Mouse (Mus musculus): ENCODE results near the gene Olfr1393. TPM values are rescaled to one million over a fixed set of nuclear protein-coding genes. Genes with fewer than 3 reads are reported as not detected.
"Not testable (repeated sequence)": the region's sequence is repeated elsewhere in the genome, so short reads cannot be mapped to it uniquely, and the experiment has no call there.

Olfr1393 gene
- total RNA-seq, 1 experiment from 2014 or later: not detected

GRCm38 (mm10) chr11:49267970-49268579 is 10.0 kb upstream of the Olfr1393 start:
- no peak for ATAC-seq (replicated peaks in 1 of 2; ENCODE audit: insufficient read depth in 1 of 2, low FRiP score in 2 of 2, low TSS enrichment in 1 of 2, low read depth in 1 of 2, poor library complexity in 2 of 2, severe bottlenecking in 2 of 2)

- ATAC-seq (replicated peaks in 1 of 2; ENCODE audit: insufficient read depth in 1 of 2, low FRiP score in 2 of 2, low TSS enrichment in 1 of 2, low read depth in 1 of 2, poor library complexity in 2 of 2, severe bottlenecking in 2 of 2): 0 out of 4 replicates have a peak, but pooled peaks of 1 of the 2 experiments have one; percentile 22
Measured at GRCm38 (mm10) chr11:49269761-49270160, 8.3 kb upstream of the Olfr1393 start.

- ATAC-seq (replicated peaks in 1 of 2; ENCODE audit: insufficient read depth in 1 of 2, low FRiP score in 2 of 2, low TSS enrichment in 1 of 2, low read depth in 1 of 2, poor library complexity in 2 of 2, severe bottlenecking in 2 of 2): no peak
Measured at GRCm38 (mm10) chr11:49270368-49270767, 7.7 kb upstream of the Olfr1393 start.

- ATAC-seq (replicated peaks in 1 of 2; ENCODE audit: insufficient read depth in 1 of 2, low FRiP score in 2 of 2, low TSS enrichment in 1 of 2, low read depth in 1 of 2, poor library complexity in 2 of 2, severe bottlenecking in 2 of 2): peak; percentile 56 to 86
Measured at GRCm38 (mm10) chr11:49271334-49271733, 6.8 kb upstream of the Olfr1393 start.

- ATAC-seq (replicated peaks in 1 of 2; ENCODE audit: insufficient read depth in 1 of 2, low FRiP score in 2 of 2, low TSS enrichment in 1 of 2, low read depth in 1 of 2, poor library complexity in 2 of 2, severe bottlenecking in 2 of 2): no peak
Measured at GRCm38 (mm10) chr11:49273834-49274519, 4.1 kb upstream of the Olfr1393 start.

GRCm38 (mm10) chr11:49284982-49285381 is 6.9 kb downstream of the Olfr1393 start, which contains the start of gene Olfr1392:
TSS of gene Olfr1392 (plus strand) at chr11:49285282.
- ATAC-seq (replicated peaks in 1 of 2; ENCODE audit: insufficient read depth in 1 of 2, low FRiP score in 2 of 2, low TSS enrichment in 1 of 2, low read depth in 1 of 2, poor library complexity in 2 of 2, severe bottlenecking in 2 of 2): not testable (repeated sequence)

GRCm38 (mm10) chr11:49287251-49287650 is 9.1 kb downstream of the Olfr1393 start:
- no peak for ATAC-seq (replicated peaks in 1 of 2; ENCODE audit: insufficient read depth in 1 of 2, low FRiP score in 2 of 2, low TSS enrichment in 1 of 2, low read depth in 1 of 2, poor library complexity in 2 of 2, severe bottlenecking in 2 of 2)

GRCm38 (mm10) chr11:49292777-49293176 is 14.7 kb downstream of the Olfr1393 start:
- ATAC-seq (replicated peaks in 1 of 2; ENCODE audit: insufficient read depth in 1 of 2, low FRiP score in 2 of 2, low TSS enrichment in 1 of 2, low read depth in 1 of 2, poor library complexity in 2 of 2, severe bottlenecking in 2 of 2): no peak

- no peak for ATAC-seq (replicated peaks in 1 of 2; ENCODE audit: insufficient read depth in 1 of 2, low FRiP score in 2 of 2, low TSS enrichment in 1 of 2, low read depth in 1 of 2, poor library complexity in 2 of 2, severe bottlenecking in 2 of 2)
Measured at GRCm38 (mm10) chr11:49304441-49304840, 26.3 kb downstream of the Olfr1393 start, which contains the start of gene Olfr10. TSS of gene Olfr10 (plus strand) at chr11:49304741.

GRCm38 (mm10) chr11:49308547-49308946 is 30.4 kb downstream of the Olfr1393 start:
- not testable (repeated sequence) for ATAC-seq (replicated peaks in 1 of 2; ENCODE audit: insufficient read depth in 1 of 2, low FRiP score in 2 of 2, low TSS enrichment in 1 of 2, low read depth in 1 of 2, poor library complexity in 2 of 2, severe bottlenecking in 2 of 2)

- no peak for ATAC-seq (replicated peaks in 1 of 2; ENCODE audit: insufficient read depth in 1 of 2, low FRiP score in 2 of 2, low TSS enrichment in 1 of 2, low read depth in 1 of 2, poor library complexity in 2 of 2, severe bottlenecking in 2 of 2)
Measured at GRCm38 (mm10) chr11:49322442-49322841, 44.3 kb downstream of the Olfr1393 start, which contains the start of gene Olfr1391. TSS of gene Olfr1391 (plus strand) at chr11:49322742.

GRCm38 (mm10) chr11:49326726-49327125 is 48.6 kb downstream of the Olfr1393 start:
- ATAC-seq (replicated peaks in 1 of 2; ENCODE audit: insufficient read depth in 1 of 2, low FRiP score in 2 of 2, low TSS enrichment in 1 of 2, low read depth in 1 of 2, poor library complexity in 2 of 2, severe bottlenecking in 2 of 2): no peak

- no peak for ATAC-seq (replicated peaks in 1 of 2; ENCODE audit: insufficient read depth in 1 of 2, low FRiP score in 2 of 2, low TSS enrichment in 1 of 2, low read depth in 1 of 2, poor library complexity in 2 of 2, severe bottlenecking in 2 of 2)
Measured at GRCm38 (mm10) chr11:49329686-49330085, 51.6 kb downstream of the Olfr1393 start.

Other genes starting within 250 kb of the Olfr1393 start
- 35.6 and 56.0 TPM in 2 replicates for gene 9930111J21Rik2, start 227.1 kb upstream of the Olfr1393 start, total RNA-seq (2017)
- 551 and 622 TPM in 2 replicates for gene Tgtp2, start 214.1 kb upstream of the Olfr1393 start, total RNA-seq (2017)
- 57.2 and 82.0 TPM in 2 replicates for gene Ifi47, start 201.7 kb upstream of the Olfr1393 start, total RNA-seq (2017)
- not detected in 2 replicates for gene Olfr1396, start 163.4 kb upstream of the Olfr1393 start, total RNA-seq (2017)
- not detected in 2 replicates for gene Olfr1395, start 136.0 kb upstream of the Olfr1393 start, total RNA-seq (2017)
- not detected in 2 replicates for gene Olfr1394, start 123.9 kb upstream of the Olfr1393 start, total RNA-seq (2017)
- 6.8 and 8.8 TPM in 2 replicates for gene Btnl9, start 91.1 kb upstream of the Olfr1393 start, total RNA-seq (2017)
- gene Zfp62, start 75.0 kb upstream of the Olfr1393 start, total RNA-seq (2017): 144 and 155 TPM in 2 replicates
- gene Mgat1, start 34.1 kb upstream of the Olfr1393 start, total RNA-seq (2017): 50.9 and 100 TPM in 2 replicates
- gene Olfr1392, start 7.0 kb downstream of the Olfr1393 start, total RNA-seq (2017): not detected in 2 replicates
- not detected in 2 replicates for gene Olfr10, start 26.4 kb downstream of the Olfr1393 start, total RNA-seq (2017)
- gene Olfr1391, start 44.4 kb downstream of the Olfr1393 start, total RNA-seq (2017): not detected in 2 replicates
- not detected in 2 replicates for gene Olfr1390, start 56.9 kb downstream of the Olfr1393 start, total RNA-seq (2017)
- not detected in 2 replicates for gene Olfr1389, start 144.8 kb downstream of the Olfr1393 start, total RNA-seq (2017)
- 0.13 and 0.15 TPM in 2 replicates for gene Olfr1388, start 158.3 kb downstream of the Olfr1393 start, total RNA-seq (2017)
- gene Olfr1387, start 177.0 kb downstream of the Olfr1393 start, total RNA-seq (2017): not detected in 2 replicates
- not detected in 2 replicates for gene Olfr1386, start 186.7 kb downstream of the Olfr1393 start, total RNA-seq (2017)
- not detected in 2 replicates for gene Olfr1385, start 210.8 kb downstream of the Olfr1393 start, total RNA-seq (2017)
- gene Olfr1384, start 228.4 kb downstream of the Olfr1393 start, total RNA-seq (2017): not detected in 2 replicates
- gene Olfr1383, start 241.3 kb downstream of the Olfr1393 start, total RNA-seq (2017): not detected in 2 replicates
- not detected in 2 replicates for gene Olfr1382, start 249.9 kb downstream of the Olfr1393 start, total RNA-seq (2017)

Measured in hematopoietic stem cell, adult 5-6 weeks (primary cell).